Mouse (Mus musculus): ENCODE measurements at regions not wholly inside any gene's neighbourhood (a gene's known extent, or its start where the extent isn't known, plus 50 kb on each side); places are given as distances from the start of the nearest gene placed in this dataset.

GRCm38 (mm10) chr9:90388401-90388800 lies 117.8 kb upstream of the Tbc1d2b start:
- H3K9ac ChIP-seq (ENCODE audit: insufficient read depth, low read depth), result no peak overlapping the region
- no peaks in the 10 kb centered on the region for H3K4me1 ChIP-seq (ENCODE audit: control insufficient read depth in 1 of 2, insufficient read depth in 2 of 2)
- H3K27ac ChIP-seq (ENCODE audit: insufficient read depth, low read depth), result no peak overlapping the region
- H3K9me3 ChIP-seq (replicated peaks; ENCODE audit: low read length), result no peaks in the 10 kb centered on the region
- H3K79me2 ChIP-seq (replicated peaks; ENCODE audit: control insufficient read depth, extremely low read depth, insufficient read depth, poor library complexity, severe bottlenecking), result no peaks in the 10 kb centered on the region
- no peaks in the 10 kb centered on the region for H3K27me3 ChIP-seq (replicated peaks)
- no peaks in the 10 kb centered on the region for H3K36me3 ChIP-seq (replicated peaks in 1 of 2; ENCODE audit: control insufficient read depth in 1 of 2, insufficient read depth in 1 of 2, low read length in 1 of 2)
- no peak overlapping the region for H3K4me3 ChIP-seq (replicated peaks in 1 of 3; ENCODE audit: low read depth in 2 of 3, low read length in 2 of 3, poor library complexity in 1 of 3)
- in situ Hi-C loops (cut with MboI; ENCODE audit: low pct_ligation_motif_present, low pct_unique_long_range_greater_than_20kb, low sequenced_read_pairs) (no loop called here), dilution Hi-C loops (cut with MboI; ENCODE audit: extremely low pct_ligation_motif_present, extremely low pct_unique_long_range_greater_than_20kb, low sequenced_read_pairs) (no loop called here)
- H3K4me2 ChIP-seq (ENCODE audit: insufficient read depth, low read depth, poor library complexity, severe bottlenecking), result no peak overlapping the region
- TF ChIP-seq CTCF (conservative IDR thresholded peaks at IDR 0.05 in 1 of 2, IDR thresholded peaks at IDR 0.05 in 1 of 2; ENCODE audit: low read depth in 2 of 2, low read length in 2 of 2) (no peak), MEF2A (IDR thresholded peaks at IDR 0.05; ENCODE audit: borderline replicate concordance, low read depth, low read length) (no peak), EP300 (IDR thresholded peaks at IDR 0.05; ENCODE audit: low read length) (no peak), HCFC1 (IDR thresholded peaks at IDR 0.05; ENCODE audit: low read depth, low read length) (no peak), MAX (IDR thresholded peaks at IDR 0.05; ENCODE audit: low read length) (no peak), ZMIZ1 (IDR thresholded peaks at IDR 0.05; ENCODE audit: low read depth, low read length) (no peak), RCOR1 (conservative IDR thresholded peaks at IDR 0.05; ENCODE audit: low read depth, low read length) (no peak), SMC3 (IDR thresholded peaks at IDR 0.05; ENCODE audit: low read depth, low read length) (no peak), TCF12 (IDR thresholded peaks at IDR 0.05; ENCODE audit: low read depth, low read length) (no peak), JUN (IDR thresholded peaks at IDR 0.05; ENCODE audit: insufficient read depth, low read depth, low read length) (no peak), JUND (conservative IDR thresholded peaks at IDR 0.05; ENCODE audit: low read depth, low read length) (no peak), PAX5 (IDR thresholded peaks at IDR 0.05; ENCODE audit: low read length) (no peak), CHD2 (IDR thresholded peaks at IDR 0.05; ENCODE audit: low read length) (no peak), ETS1 (conservative IDR thresholded peaks at IDR 0.05; ENCODE audit: low read depth, low read length) (no peak), UBTF (IDR thresholded peaks at IDR 0.05; ENCODE audit: low read depth, low read length) (no peak), NELFE (IDR thresholded peaks at IDR 0.05; ENCODE audit: low read depth, low read length) (no peak)
- no peak for DNase-seq (ENCODE audit: extremely low read depth)

DNA sequence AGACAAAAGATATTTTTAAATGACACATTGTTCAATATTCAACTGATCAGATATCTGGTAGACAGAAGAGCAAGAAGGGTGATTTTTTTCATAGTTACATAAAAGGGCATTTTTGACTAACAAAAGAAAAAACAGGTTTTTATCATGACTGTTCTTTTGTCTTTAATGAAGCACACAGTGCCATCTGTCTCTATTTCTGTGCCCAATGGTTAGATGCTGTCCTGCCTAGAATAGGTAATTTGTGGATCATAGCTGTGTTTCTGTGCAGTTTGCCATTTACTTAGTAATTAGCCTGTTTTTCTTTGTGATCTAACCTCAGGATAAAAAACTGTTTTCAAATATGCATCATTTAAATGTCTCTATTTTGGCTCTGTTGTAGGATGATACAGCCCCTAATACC lies 114.4 kb upstream of the Tbc1d2b start:
- Histone ChIP-seq H3K27me3 (replicated peaks) (no peaks in the 10 kb centered on the region), H3K36me3 (replicated peaks in 1 of 2; ENCODE audit: control insufficient read depth in 1 of 2, insufficient read depth in 1 of 2, low read length in 1 of 2) (no peaks in the 10 kb centered on the region), H3K4me1 (ENCODE audit: control insufficient read depth in 1 of 2, insufficient read depth in 2 of 2) (peaks cover 0 to 7% of the 10 kb centered on the region in 2 experiments; a peak in 2 of 4 replicates), H3K9me3 (replicated peaks; ENCODE audit: low read length) (no peaks in the 10 kb centered on the region), H3K4me2 (ENCODE audit: insufficient read depth, low read depth, poor library complexity, severe bottlenecking) (no peak overlapping the region), H3K27ac (ENCODE audit: insufficient read depth, low read depth) (no peak overlapping the region), H3K9ac (ENCODE audit: insufficient read depth, low read depth) (no peak overlapping the region), H3K4me3 (replicated peaks in 1 of 3; ENCODE audit: low read depth in 2 of 3, low read length in 2 of 3, poor library complexity in 1 of 3) (no peak overlapping the region), H3K79me2 (replicated peaks; ENCODE audit: control insufficient read depth, extremely low read depth, insufficient read depth, poor library complexity, severe bottlenecking) (no peaks in the 10 kb centered on the region)
- TF ChIP-seq USF1 (IDR thresholded peaks at IDR 0.05; ENCODE audit: low read depth, low read length), result no peak
- TF ChIP-seq MYC (IDR thresholded peaks at IDR 0.05; ENCODE audit: low read depth, low read length), result no peak
- no peak for TF ChIP-seq HCFC1 (IDR thresholded peaks at IDR 0.05; ENCODE audit: low read depth, low read length)
- TF ChIP-seq JUN (IDR thresholded peaks at IDR 0.05; ENCODE audit: insufficient read depth, low read depth, low read length), result no peak
- TF ChIP-seq POLR2AphosphoS2 (IDR thresholded peaks at IDR 0.05; ENCODE audit: low read depth, low read length), result no peak
- in situ Hi-C loops (cut with MboI; ENCODE audit: low pct_ligation_motif_present, low pct_unique_long_range_greater_than_20kb, low sequenced_read_pairs), result no loop called here
- DNase-seq (ENCODE audit: extremely low read depth), result no peak
- dilution Hi-C loops (cut with MboI; ENCODE audit: extremely low pct_ligation_motif_present, extremely low pct_unique_long_range_greater_than_20kb, low sequenced_read_pairs), result no loop called here
